Mouse (Mus musculus) forebrain, embryonic 13.5 days (tissue): ENCODE measurements around the gene Pgs1. TPM values are rescaled to one million over a fixed set of nuclear protein-coding genes. Genes with fewer than 3 reads are reported as not detected.
A peak's percentile ranks its signal among the peaks of the same experiment; 100 is the strongest.

ENCODE experiments used
- ATAC-seq: fragments of 200-750 bp; cut with Nextera tagmentation; 2 replicates; pipeline ENCODE4 v1.8.0; 2017
- H3K27ac ChIP-seq: fragments of 300-500 bp; sonication (generic); 2 replicates; pipeline ENCODE4 v1.5.1; 2015; ENCODE audit warnings: inconsistent platforms, mild to moderate bottlenecking, moderate library complexity
- H3K27me3 ChIP-seq: fragments of 300-500 bp; sonication (generic); 2 replicates; pipeline ENCODE4 v1.6.1; 2015; ENCODE audit warnings: mild to moderate bottlenecking, inconsistent platforms
- H3K36me3 ChIP-seq: fragments of 300-500 bp; sonication (generic); 2 replicates; pipeline ENCODE4 v1.6.1; 2015; ENCODE audit warnings: mild to moderate bottlenecking, inconsistent platforms; ENCODE audit not compliant: poor library complexity, severe bottlenecking
- H3K4me1 ChIP-seq: fragments of 300-500 bp; sonication (generic); 2 replicates; pipeline ENCODE4 v1.6.1; 2015; ENCODE audit warnings: inconsistent platforms
- H3K4me2 ChIP-seq: fragments of 300-500 bp; sonication (generic); 2 replicates; pipeline ENCODE4 v1.6.1; 2015; ENCODE audit warnings: inconsistent platforms, mild to moderate bottlenecking, moderate library complexity
- H3K4me3 ChIP-seq: fragments of 300-500 bp; sonication (generic); 2 replicates; pipeline ENCODE4 v1.5.1; 2015; ENCODE audit warnings: mild to moderate bottlenecking, inconsistent platforms
- H3K9ac ChIP-seq: fragments of 300-500 bp; sonication (generic); 2 replicates; pipeline ENCODE4 v1.6.1; 2015; ENCODE audit warnings: mild to moderate bottlenecking, inconsistent platforms
- H3K9me3 ChIP-seq: fragments of 300-500 bp; sonication (generic); replicated peaks from 2 replicates; pipeline ENCODE4 v1.6.1; 2016; ENCODE audit warnings: inconsistent platforms
- WGBS: fragments of 180-500 bp; shearing (Covaris S2); methylation state at CpG from one replicate; pipeline ENCODE4 v1.1.7; 2015; 5-methylcytosine and 5-hydroxymethylcytosine counted together
- polyA plus RNA-seq: library from polyadenylated mRNA; unstranded; fragments of >200 nt; fragmentation: Nextera tagmentation; extraction: Ambion mirVana; gene quantifications from 2 replicates; pipeline ENCODE4 v1.2.1, GENCODE M21; 2015

Gene Pgs1
- polyA plus RNA-seq, 1 experiment from 2014 or later: 42.7 TPM

GRCm38 (mm10) chr11:117999260-117999934 is 13.3 kb downstream of the Pgs1 start:
- ATAC-seq: no peak
- no peak overlapping the region for H3K27ac ChIP-seq
- H3K9ac ChIP-seq: no peak overlapping the region
- 92% methylated on average over 6 of the region's 6 CpGs for WGBS
- 0 out of 2 replicates have a peak, but pooled peaks cover 8% of the 10 kb centered on the region for H3K4me1 ChIP-seq
- no peak overlapping the region for H3K4me3 ChIP-seq
- H3K36me3 ChIP-seq: peaks cover 65% of the 10 kb centered on the region
- H3K4me2 ChIP-seq: no peak overlapping the region
- H3K9me3 ChIP-seq: no peaks in the 10 kb centered on the region
- H3K27me3 ChIP-seq: no peaks in the 10 kb centered on the region

GRCm38 (mm10) chr11:118000083-118000482 is 14.0 kb downstream of the Pgs1 start:
- Histone ChIP-seq H3K4me3 (no peak overlapping the region), H3K4me2 (no peak overlapping the region), H3K36me3 (peaks cover 72% of the 10 kb centered on the region), H3K4me1 (0 out of 2 replicates have a peak, but pooled peaks cover 8% of the 10 kb centered on the region), H3K27ac (no peak overlapping the region), H3K9me3 (no peaks in the 10 kb centered on the region), H3K9ac (no peak overlapping the region), H3K27me3 (no peaks in the 10 kb centered on the region)
- no peak for ATAC-seq
- WGBS: 86% methylated on average over 1 of the region's 1 CpGs

GRCm38 (mm10) chr11:118000565-118001215 is 14.6 kb downstream of the Pgs1 start:
- Histone ChIP-seq H3K9ac (no peak overlapping the region), H3K4me3 (no peak overlapping the region), H3K9me3 (no peaks in the 10 kb centered on the region), H3K27me3 (no peaks in the 10 kb centered on the region), H3K36me3 (peaks cover 78% of the 10 kb centered on the region), H3K4me1 (0 out of 2 replicates have a peak, but pooled peaks cover 3% of the 10 kb centered on the region), H3K4me2 (no peak overlapping the region), H3K27ac (no peak overlapping the region)
- 95% methylated on average over 7 of the region's 7 CpGs for WGBS
- ATAC-seq: no peak

GRCm38 (mm10) chr11:118003176-118003575 is 17.1 kb downstream of the Pgs1 start:
- 97% methylated on average over 14 of the region's 14 CpGs for WGBS
- Histone ChIP-seq H3K9me3 (no peaks in the 10 kb centered on the region), H3K9ac (no peak overlapping the region), H3K27ac (no peak overlapping the region), H3K4me3 (no peak overlapping the region), H3K4me2 (no peak overlapping the region), H3K36me3 (peaks cover 87% of the 10 kb centered on the region), H3K27me3 (no peaks in the 10 kb centered on the region), H3K4me1 (peaks cover 9% of the 10 kb centered on the region; the same call in 1 of the 2 replicates)
- no peak for ATAC-seq

GRCm38 (mm10) chr11:118003718-118004117 is 17.6 kb downstream of the Pgs1 start:
- WGBS: 91% methylated on average over 5 of the region's 5 CpGs
- no peaks in the 10 kb centered on the region for H3K27me3 ChIP-seq
- no peak overlapping the region for H3K4me3 ChIP-seq
- peaks cover 82% of the 10 kb centered on the region for H3K36me3 ChIP-seq
- no peak overlapping the region for H3K4me2 ChIP-seq
- peaks cover 9% of the 10 kb centered on the region; the same call in 1 of the 2 replicates for H3K4me1 ChIP-seq
- no peak overlapping the region for H3K27ac ChIP-seq
- no peak for ATAC-seq
- H3K9ac ChIP-seq: no peak overlapping the region
- H3K9me3 ChIP-seq: no peaks in the 10 kb centered on the region

GRCm38 (mm10) chr11:118004217-118004616 is 18.1 kb downstream of the Pgs1 start:
- Histone ChIP-seq H3K4me3 (no peak overlapping the region), H3K27me3 (no peaks in the 10 kb centered on the region), H3K36me3 (peaks cover 79% of the 10 kb centered on the region), H3K9ac (no peak overlapping the region), H3K4me1 (peaks cover 14% of the 10 kb centered on the region), H3K9me3 (no peaks in the 10 kb centered on the region), H3K27ac (no peak overlapping the region), H3K4me2 (no peak overlapping the region)
- 92% methylated on average over 5 of the region's 5 CpGs for WGBS
- no peak for ATAC-seq

GRCm38 (mm10) chr11:118007460-118008143 is 21.5 kb downstream of the Pgs1 start:
- H3K9ac ChIP-seq: no peak overlapping the region
- 80% methylated on average over 8 of the region's 8 CpGs for WGBS
- no peak overlapping the region for H3K4me3 ChIP-seq

GRCm38 (mm10) chr11:118008144-118008805 is 22.2 kb downstream of the Pgs1 start:
- H3K4me2 ChIP-seq: no peak overlapping the region
- H3K9me3 ChIP-seq: no peaks in the 10 kb centered on the region
- 81% methylated on average over 5 of the region's 5 CpGs for WGBS
- H3K4me3 ChIP-seq: no peak overlapping the region
- no peak overlapping the region for H3K27ac ChIP-seq
- no peaks in the 10 kb centered on the region for H3K27me3 ChIP-seq
- H3K4me1 ChIP-seq: peaks cover 21% of the 10 kb centered on the region
- ATAC-seq: no peak
- peaks cover 46% of the 10 kb centered on the region for H3K36me3 ChIP-seq
- H3K9ac ChIP-seq: no peak overlapping the region

More at GRCm38 (mm10) chr11:118007460-118008143, 21.5 kb downstream of the Pgs1 start:
- Histone ChIP-seq H3K9me3 (no peaks in the 10 kb centered on the region), H3K27me3 (no peaks in the 10 kb centered on the region), H3K4me1 (peaks cover 21% of the 10 kb centered on the region), H3K27ac (no peak overlapping the region), H3K4me2 (no peak overlapping the region), H3K36me3 (peaks cover 51% of the 10 kb centered on the region)
- ATAC-seq: no peak

- WGBS: 87% methylated on average over 8 of the region's 8 CpGs
- no peak overlapping the region for H3K27ac ChIP-seq
- H3K4me3 ChIP-seq: no peak overlapping the region
- ATAC-seq: no peak
- peaks cover 21% of the 10 kb centered on the region for H3K4me1 ChIP-seq
- no peak overlapping the region for H3K4me2 ChIP-seq
- H3K36me3 ChIP-seq: peaks cover 40% of the 10 kb centered on the region
- H3K9me3 ChIP-seq: no peaks in the 10 kb centered on the region
- no peak overlapping the region for H3K9ac ChIP-seq
- H3K27me3 ChIP-seq: no peaks in the 10 kb centered on the region
Measured at GRCm38 (mm10) chr11:118008843-118009242, 22.8 kb downstream of the Pgs1 start.

GRCm38 (mm10) chr11:118009865-118010571 is 23.9 kb downstream of the Pgs1 start:
- H3K4me2 ChIP-seq: no peak overlapping the region
- no peaks in the 10 kb centered on the region for H3K27me3 ChIP-seq
- peak overlapping the region; percentile 34 for H3K9ac ChIP-seq
- no peak for ATAC-seq
- H3K4me1 ChIP-seq: peaks cover 21% of the 10 kb centered on the region
- no peak overlapping the region for H3K27ac ChIP-seq
- H3K9me3 ChIP-seq: no peaks in the 10 kb centered on the region
- no peak overlapping the region for H3K4me3 ChIP-seq
- H3K36me3 ChIP-seq: peaks cover 37% of the 10 kb centered on the region
- WGBS: 53% methylated on average over 4 of the region's 4 CpGs

GRCm38 (mm10) chr11:118012595-118012994 is 26.5 kb downstream of the Pgs1 start:
- Histone ChIP-seq H3K36me3 (peaks cover 33% of the 10 kb centered on the region), H3K27ac (no peak overlapping the region), H3K4me2 (no peak overlapping the region), H3K9me3 (no peaks in the 10 kb centered on the region), H3K27me3 (no peaks in the 10 kb centered on the region), H3K9ac (no peak overlapping the region), H3K4me3 (no peak overlapping the region), H3K4me1 (peaks cover 18% of the 10 kb centered on the region)
- no peak for ATAC-seq
- 100% methylated on average over 1 of the region's 1 CpGs for WGBS
